Mouse (Mus musculus) right cerebral cortex, postnatal 25 days (tissue): ENCODE results near the gene Dusp6.
A peak's percentile ranks its signal among the peaks of the same experiment; 100 is the strongest.

Experiments used
- DNase-seq: peaks from one replicate; pipeline ENCODE4 v3.0.0; 2022

Dusp6 gene

GRCm38 (mm10) chr10:99274640-99275039 is 11.6 kb downstream of the Dusp6 start:
- no peak for DNase-seq

- no peak for DNase-seq
Measured at GRCm38 (mm10) chr10:99279067-99279880, 16.2 kb downstream of the Dusp6 start.

GRCm38 (mm10) chr10:99283981-99284385 is 21.0 kb downstream of the Dusp6 start:
- no peak for DNase-seq

- DNase-seq, result peak; percentile 69
Measured at GRCm38 (mm10) chr10:99284918-99285317, 21.9 kb downstream of the Dusp6 start.

GRCm38 (mm10) chr10:99285759-99286158 is 22.7 kb downstream of the Dusp6 start:
- DNase-seq, result no peak

GRCm38 (mm10) chr10:99286213-99286612 is 23.2 kb downstream of the Dusp6 start:
- DNase-seq, result no peak

GRCm38 (mm10) chr10:99286787-99287186 is 23.8 kb downstream of the Dusp6 start:
- peak; percentile 8 for DNase-seq

GRCm38 (mm10) chr10:99287206-99287605 is 24.2 kb downstream of the Dusp6 start:
- DNase-seq, result no peak

- no peak for DNase-seq
Measured at GRCm38 (mm10) chr10:99289176-99289575, 26.1 kb downstream of the Dusp6 start.

GRCm38 (mm10) chr10:99293111-99293640 is 30.1 kb downstream of the Dusp6 start:
- DNase-seq, result no peak

- DNase-seq, result no peak
Measured at GRCm38 (mm10) chr10:99297721-99298120, 34.7 kb downstream of the Dusp6 start.

- no peak for DNase-seq
Measured at GRCm38 (mm10) chr10:99298328-99299295, 35.6 kb downstream of the Dusp6 start.

- no peak for DNase-seq
Measured at GRCm38 (mm10) chr10:99299303-99299702, 36.3 kb downstream of the Dusp6 start.

GRCm38 (mm10) chr10:99302051-99302450 is 39.0 kb downstream of the Dusp6 start:
- no peak for DNase-seq

- no peak for DNase-seq
Measured at GRCm38 (mm10) chr10:99308837-99309236, 45.8 kb downstream of the Dusp6 start.

GRCm38 (mm10) chr10:99309617-99310016 is 46.6 kb downstream of the Dusp6 start:
- DNase-seq, result no peak

GRCm38 (mm10) chr10:99310204-99310603 is 47.2 kb downstream of the Dusp6 start:
- DNase-seq, result peak; percentile 50

- DNase-seq, result no peak
Measured at GRCm38 (mm10) chr10:99311956-99312355, 48.9 kb downstream of the Dusp6 start.

- no peak for DNase-seq
Measured at GRCm38 (mm10) chr10:99314366-99314765, 51.3 kb downstream of the Dusp6 start.

GRCm38 (mm10) chr10:99317057-99317456 is 54.0 kb downstream of the Dusp6 start:
- no peak for DNase-seq
